Mouse (Mus musculus) G1E (cell line): ENCODE results near the gene Aaas.
"Not testable (repeated sequence)": the region's sequence is repeated elsewhere in the genome, so short reads cannot be mapped to it uniquely, and the experiment has no call there.

Experiments
- CTCF ChIP-seq: IDR thresholded peaks from 2 replicates; pipeline ENCODE4 v1.5.1; 2012; ENCODE audit warnings: low read depth, low read length, inconsistent platforms, mixed read lengths
- GATA2 ChIP-seq: IDR thresholded peaks from 2 replicates; pipeline ENCODE4 v1.6.1; 2012; ENCODE audit warnings: low read depth, low read length, inconsistent platforms, borderline replicate concordance
- POLR2AphosphoS5 ChIP-seq: IDR thresholded peaks from 2 replicates; pipeline ENCODE4 v1.6.1; 2012; ENCODE audit warnings: low read depth, low read length, inconsistent platforms; ENCODE audit not compliant: insufficient replicate concordance
- TAL1 ChIP-seq: conservative IDR thresholded peaks from 2 replicates; pipeline ENCODE4 v1.6.1; 2012; ENCODE audit warnings: low read depth, low read length, inconsistent platforms, mixed read lengths

DNA sequence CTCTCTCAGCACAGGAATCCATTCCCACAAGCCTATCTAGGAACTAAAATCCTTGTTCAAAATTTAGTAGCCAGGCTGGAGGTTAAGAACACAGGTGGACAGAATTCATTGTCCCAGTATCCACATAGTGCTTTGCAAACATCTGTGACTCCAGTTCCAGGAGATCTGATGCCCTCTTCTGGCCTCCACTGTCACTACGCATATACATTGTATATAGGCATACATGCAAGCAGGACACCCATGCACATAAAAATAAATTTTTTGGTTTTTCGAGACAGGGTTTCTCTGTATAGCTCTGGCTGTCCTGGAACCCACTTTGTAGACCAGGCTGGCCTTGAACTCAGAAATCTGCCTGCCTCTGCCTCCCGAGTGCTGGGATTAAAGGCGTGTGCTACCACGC, 14.6 kb downstream of the Aaas start:
- TF ChIP-seq CTCF, POLR2AphosphoS5, GATA2, TAL1: not testable (repeated sequence)
